Mouse (Mus musculus): Measurements from ENCODE around the gene Ocm.

GRCm38 (mm10) chr5:144036952-144037351, 10.5 kb upstream of the Ocm start:
- TF ChIP-seq CTCF (IDR thresholded peaks at IDR 0.05; ENCODE audit: low read depth) (no peak), EP300 (IDR thresholded peaks at IDR 0.05; ENCODE audit: low read depth) (no peak)

All from liver, embryonic 14.5 days (tissue).